Mouse (Mus musculus) duodenum, adult 2 months (tissue): Measurements from ENCODE around the gene Cdca7l. TPM values are rescaled to one million over a fixed set of nuclear protein-coding genes. Genes with fewer than 3 reads are reported as not detected.

ENCODE experiments used
- polyA plus RNA-seq: library from polyadenylated mRNA; depleted of rRNA; stranded (reverse); fragments of >200 nt; gene quantifications from 2 replicates; pipeline ENCODE4 v1.2.3, GENCODE M21; 2012; ENCODE audit warnings: low replicate concordance; rRNA removed

Gene Cdca7l
- polyA plus RNA-seq, result 1.6 and 2.1 TPM in 2 replicates

GRCm38 (mm10) chr12:117803989-117804388 is at the start of gene Cdca7l:
Gene Cdca7l (plus strand): TSS chr12:117804289.

